In genomic region chr16:76323594-76324307, GRCm38 (mm10) we compare ENCODE assay signal across 12 mouse cellular contexts. TPM values are rescaled to one million over a fixed set of nuclear protein-coding genes. Genes with fewer than 3 reads are reported as not detected.
DNase-seq lines count a peak whose midpoint lies in the region; ATAC-seq and TF ChIP-seq lines count a peak whose summit lies in the region.
"Had no signal": no experiment of that assay in that cellular context is flagged by ENCODE, and none has a peak within 500 bp of the region (broad histone marks: within the 10 kb centered on the region; RNA-seq: fewer than 3 reads in every experiment).

No protein-coding gene starts in this region.

- H3K9ac ChIP-seq in heart, postnatal 0 days (replicated peaks; ENCODE audit: low read depth, low read length): no peak overlapping the region
- no peak overlapping the region for H3K9ac ChIP-seq in forebrain, embryonic 14.5 days (ENCODE audit: low read length)
- H3K9ac ChIP-seq: midbrain, embryonic 12.5 days had no signal

- 0 out of 2 replicates have a peak, but pooled peaks cover 8% of the 10 kb centered on the region for H3K36me3 ChIP-seq in heart, postnatal 0 days (replicated peaks; ENCODE audit: control insufficient read depth, insufficient read depth, low read length)
- H3K36me3 ChIP-seq in forebrain, embryonic 14.5 days (ENCODE audit: control insufficient read depth, insufficient read depth, low read length): no peaks in the 10 kb centered on the region
- H3K36me3 ChIP-seq: midbrain, embryonic 12.5 days had no signal

- no peaks in the 10 kb centered on the region for H3K9me3 ChIP-seq in heart, postnatal 0 days (replicated peaks; ENCODE audit: control insufficient read depth, low read length)
- no peaks in the 10 kb centered on the region for H3K9me3 ChIP-seq in forebrain, embryonic 14.5 days (replicated peaks; ENCODE audit: control insufficient read depth, low read length)
- H3K9me3 ChIP-seq: midbrain, embryonic 12.5 days had no signal

- peaks cover 29% of the 10 kb centered on the region for H3K4me1 ChIP-seq in heart, postnatal 0 days (ENCODE audit: control insufficient read depth, insufficient read depth)
- peaks cover 31% of the 10 kb centered on the region for H3K4me1 ChIP-seq in forebrain, embryonic 14.5 days (ENCODE audit: control insufficient read depth, insufficient read depth, low read length)

- no peak for DNase-seq in heart, postnatal 0 days (ENCODE audit: low spot score)
- no peak for DNase-seq in heart, postnatal 4 days
- DNase-seq in CD8-positive naive resting alpha-beta T cell, adult 2 months (ENCODE audit: low read depth in 2 of 2, low spot score in 2 of 2): peak; percentile 7 to 16
- no peak for DNase-seq in frontal cortex, postnatal 36 days (ENCODE audit: low spot score in 2 of 2)
- DNase-seq in neural tube, embryonic 10.5 days (ENCODE audit: extremely low spot score, low spot score): no peak
- no peak for DNase-seq in forebrain, embryonic 14.5 days (ENCODE audit: low spot score)
- DNase-seq: cerebellum, postnatal 10 days; kidney, postnatal 25 days had no signal

- H3K4me3 ChIP-seq in heart, postnatal 0 days (ENCODE audit: low read depth, low read length): no peak overlapping the region
- no peak overlapping the region for H3K4me3 ChIP-seq in forebrain, embryonic 14.5 days (ENCODE audit: low read depth, low read length)
- H3K4me3 ChIP-seq: midbrain, embryonic 12.5 days had no signal

- ATAC-seq in heart, postnatal 0 days (ENCODE audit: insufficient read depth, low read depth): no peak
- ATAC-seq in erythroblast, adult 5-6 weeks (replicated peaks; ENCODE audit: low FRiP score, poor library complexity, severe bottlenecking): peak; percentile 90
- peak; percentile 93 for ATAC-seq in megakaryocyte-erythroid progenitor cell, adult 5-6 weeks (replicated peaks; ENCODE audit: low FRiP score, low TSS enrichment, poor library complexity, severe bottlenecking)
- ATAC-seq in forebrain, embryonic 14.5 days: no peak
- ATAC-seq: Patski had no signal

- no peaks in the 10 kb centered on the region for H3K27me3 ChIP-seq in heart, postnatal 0 days (ENCODE audit: control insufficient read depth, insufficient read depth, low read length)
- H3K27me3 ChIP-seq in forebrain, embryonic 14.5 days (replicated peaks; ENCODE audit: control insufficient read depth, insufficient read depth, low read length): no peaks in the 10 kb centered on the region
- H3K27me3 ChIP-seq: Patski had no signal

- no peak for TF ChIP-seq EP300 in heart, postnatal 0 days (IDR thresholded peaks at IDR 0.05; ENCODE audit: low read depth)

- H3K4me2 ChIP-seq in heart, postnatal 0 days (ENCODE audit: low read depth, low read length): no peak overlapping the region
- no peak overlapping the region for H3K4me2 ChIP-seq in forebrain, embryonic 14.5 days (ENCODE audit: low read length)
- H3K4me2 ChIP-seq: midbrain, embryonic 12.5 days had no signal

- 0 out of 2 replicates have a peak overlapping the region, but pooled peaks have one; percentile 22 for H3K27ac ChIP-seq in heart, postnatal 0 days (ENCODE audit: low read depth)
- H3K27ac ChIP-seq in forebrain, embryonic 14.5 days (ENCODE audit: low read depth, low read length): no peak overlapping the region
- H3K27ac ChIP-seq: midbrain, embryonic 12.5 days had no signal

- TF ChIP-seq CTCF in heart, postnatal 0 days (IDR thresholded peaks at IDR 0.05; ENCODE audit: low read depth): no peak

- WGBS in heart, postnatal 0 days: 58% methylated on average over 4 of the region's 4 CpGs
- 74% methylated on average over 4 of the region's 4 CpGs for WGBS in forebrain, embryonic 14.5 days

RNA-seq across cellular contexts. Expression of gene Nrip1, which starts 49.9 kb away (rescaled TPM):
- 9.0 and 11.6 TPM in 2 replicates for total RNA-seq in heart, postnatal 0 days (2014; rRNA removed; ENCODE audit: low replicate concordance)
- 13.3 and 14.1 TPM in 2 replicates for polyA plus RNA-seq in heart, postnatal 0 days (2015; fragmentation: Nextera tagmentation; extraction: Ambion mirVana)
- total RNA-seq in heart, postnatal 4 days (2021): 10 to 100 TPM; 24.3 to 25.7 TPM
- 66.7 and 71.5 TPM in 2 replicates for total RNA-seq in erythroblast, adult 5-6 weeks (2015; ENCODE audit: low replicate concordance)
- total RNA-seq in erythroblast, adult 5-6 weeks (2017; ENCODE audit: low replicate concordance): 68.1 and 82.0 TPM in 2 replicates
- total RNA-seq in megakaryocyte-erythroid progenitor cell, adult 5-6 weeks (2014; fragmentation: Nextera tagmentation): 53.0 and 55.6 TPM in 2 replicates
- 30.3 and 41.7 TPM in 2 replicates for total RNA-seq in megakaryocyte-erythroid progenitor cell, adult 5-6 weeks (2017)
- polyA plus RNA-seq in forebrain, embryonic 14.5 days (2014; fragmentation: Nextera tagmentation; extraction: Ambion mirVana): 16.5 and 24.0 TPM in 2 replicates

Comparison
In these comparisons a context has a peak if more than half of its experiments do, and no peak if none do; other contexts are left out.
1. ATAC-seq: peak in erythroblast, adult 5-6 weeks (single experiment) and megakaryocyte-erythroid progenitor cell, adult 5-6 weeks (single experiment); none in heart, postnatal 0 days (single experiment) and forebrain, embryonic 14.5 days (single experiment).
2. DNase-seq: peak in CD8-positive naive resting alpha-beta T cell, adult 2 months (2 of 2); none in heart, postnatal 0 days (single experiment), heart, postnatal 4 days (single experiment), frontal cortex, postnatal 36 days (0 of 2), neural tube, embryonic 10.5 days (single experiment) and forebrain, embryonic 14.5 days (single experiment).